Mouse (Mus musculus) erythroblast, adult 5-6 weeks (primary cell): Measurements from ENCODE around the gene Oit1. TPM values are rescaled to one million over a fixed set of nuclear protein-coding genes. Genes with fewer than 3 reads are reported as not detected.

Source experiments
- ATAC-seq: replicated peaks from 2 replicates; pipeline ENCODE4 v1.8.0; 2016; ENCODE audit warnings: moderate number of reproducible peaks, mild to moderate bottlenecking, moderate TSS enrichment, inconsistent platforms; ENCODE audit not compliant: poor library complexity, low FRiP score, severe bottlenecking
- total RNA-seq, 2 experiments: library from RNA; stranded (forward) in 1 of 2; stranded (reverse) in 1 of 2; fragments of 150-400 nt in 1 of 2; fragments of 200-764, 138-1000 nt in 1 of 2; gene quantifications; 2 replicates each; pipeline versions ENCODE4 v1.2.3 to v1.2.4; 2015 to 2017; ENCODE audit warnings: low replicate concordance in 2 of 2

Gene Oit1
- total RNA-seq (2015; ENCODE audit: low replicate concordance): not detected in 2 replicates
- not detected in 2 replicates for total RNA-seq (2017; ENCODE audit: low replicate concordance)

DNA sequence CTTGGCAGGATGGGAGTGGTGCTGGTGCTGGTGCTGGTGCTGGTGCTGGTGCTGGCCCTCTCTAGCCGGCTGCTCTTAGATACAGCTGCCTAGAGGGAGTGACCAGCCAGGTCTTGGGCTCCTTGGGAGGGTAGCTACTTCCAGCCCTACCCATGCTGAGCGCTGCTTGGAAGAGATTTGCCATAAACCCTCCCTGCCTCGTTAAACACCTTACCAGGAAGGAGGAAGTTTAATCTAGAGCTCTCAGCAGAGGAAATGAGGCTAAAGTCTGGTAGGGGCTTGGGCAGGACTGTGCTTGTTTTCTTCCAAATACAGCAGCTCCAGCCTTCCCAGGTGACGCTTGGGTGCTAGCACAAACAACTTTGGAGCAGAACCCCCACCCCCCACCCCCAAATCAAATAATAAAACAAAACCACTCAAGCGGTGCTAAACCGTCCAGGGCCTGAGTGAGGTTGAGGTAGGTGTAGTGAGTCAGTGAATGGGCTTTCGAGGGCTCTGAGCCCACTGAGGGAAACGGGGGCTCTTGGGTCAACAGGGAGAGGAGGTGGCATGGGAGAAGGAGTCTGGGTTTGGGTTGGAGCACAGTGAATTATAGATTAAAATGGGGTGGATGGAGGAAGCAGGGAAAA is at the start of gene Oit1:
TSS of gene Oit1 (minus strand) at position 70 of the 629 bp plus-strand sequence.
- no peak for ATAC-seq

DNA sequence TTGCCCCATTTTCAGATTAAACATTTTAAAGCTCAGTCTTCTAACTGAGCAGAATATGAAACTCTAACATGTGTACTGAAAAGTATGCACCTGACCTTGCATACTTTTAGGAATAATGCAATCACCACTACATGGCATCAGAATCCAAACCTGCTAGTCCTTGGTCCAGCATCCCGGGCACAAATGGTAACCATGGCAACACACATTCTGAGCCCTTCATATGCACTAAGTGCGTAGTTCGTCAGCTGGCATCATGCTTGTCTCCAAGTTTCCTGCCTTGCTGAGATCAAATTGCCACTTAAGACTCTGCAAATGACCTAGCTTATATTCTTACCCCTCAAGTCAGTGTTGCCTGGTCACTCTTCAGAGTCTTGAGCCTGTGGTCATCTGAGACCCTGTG is 44.3 kb upstream of the Oit1 start:
- ATAC-seq: no peak

DNA sequence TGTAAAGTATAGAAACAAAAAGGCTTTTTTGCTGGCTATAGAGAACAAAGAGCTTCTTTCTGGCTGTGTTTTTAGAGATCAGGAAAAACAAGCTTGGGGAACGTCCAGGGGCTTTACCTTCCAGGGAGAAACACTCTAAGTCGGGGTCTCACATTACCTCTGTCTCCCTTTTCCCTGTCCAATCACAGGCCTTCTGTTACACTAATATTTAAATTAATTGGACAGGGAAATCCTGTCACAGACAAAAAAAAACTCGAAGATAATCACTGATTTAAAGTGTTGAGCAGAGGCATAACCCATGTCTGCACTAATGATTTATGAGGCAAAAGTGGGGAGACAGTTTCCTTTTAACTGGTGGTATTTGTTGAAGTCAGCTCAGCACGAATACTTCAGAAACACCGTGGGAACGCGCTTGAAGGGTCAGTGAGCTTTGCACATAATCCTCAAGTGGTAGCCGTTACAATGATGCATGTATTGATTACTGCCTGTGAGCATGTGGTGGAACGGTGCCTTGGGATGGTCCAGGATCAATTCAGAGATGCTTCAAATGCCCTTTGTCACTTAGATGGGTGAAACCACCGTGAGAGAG is 42.7 kb upstream of the Oit1 start:
- no peak for ATAC-seq

DNA sequence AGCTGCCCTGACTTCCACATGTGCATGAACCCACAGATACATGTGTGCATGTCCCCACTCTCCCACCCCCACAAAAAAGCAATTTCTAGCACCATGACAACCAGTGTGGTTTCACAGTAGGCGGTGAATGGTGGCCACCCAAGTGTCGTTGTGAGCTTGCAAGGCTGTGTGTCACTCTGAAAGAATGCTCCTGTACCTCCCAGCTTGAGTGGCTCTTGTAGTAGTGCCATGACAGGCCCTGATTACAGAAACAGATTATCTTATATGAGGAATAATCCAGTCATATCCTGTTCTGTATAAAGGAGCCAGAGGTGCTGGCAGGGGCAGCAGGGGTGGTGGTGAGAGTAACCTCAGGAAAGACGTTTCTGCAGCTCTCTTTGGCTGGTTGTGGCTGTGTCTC is 40.1 kb upstream of the Oit1 start:
- ATAC-seq: no peak

GRCm38 (mm10) chr14:8405946-8406345 is 27.4 kb upstream of the Oit1 start:
- ATAC-seq: no peak

DNA sequence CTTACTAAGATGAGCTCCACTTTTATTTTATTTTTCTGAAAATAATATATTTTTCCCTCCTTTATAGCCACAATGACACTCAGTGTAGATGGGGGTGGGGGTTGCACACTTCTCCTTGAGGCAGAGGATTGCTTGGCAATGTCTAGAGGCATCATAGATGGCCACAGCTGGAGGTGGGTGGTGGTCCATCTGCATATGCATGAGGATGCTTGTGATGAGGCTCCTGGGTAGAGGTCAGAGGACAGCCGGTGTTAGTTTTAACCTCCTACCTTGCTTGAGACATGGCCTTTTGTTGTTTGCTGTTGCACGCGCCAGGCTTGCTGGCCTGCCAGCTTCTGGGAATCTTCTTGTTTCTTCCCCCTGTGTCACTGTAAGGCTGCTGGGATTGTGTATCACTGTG is 24.8 kb upstream of the Oit1 start:
- no peak for ATAC-seq

DNA sequence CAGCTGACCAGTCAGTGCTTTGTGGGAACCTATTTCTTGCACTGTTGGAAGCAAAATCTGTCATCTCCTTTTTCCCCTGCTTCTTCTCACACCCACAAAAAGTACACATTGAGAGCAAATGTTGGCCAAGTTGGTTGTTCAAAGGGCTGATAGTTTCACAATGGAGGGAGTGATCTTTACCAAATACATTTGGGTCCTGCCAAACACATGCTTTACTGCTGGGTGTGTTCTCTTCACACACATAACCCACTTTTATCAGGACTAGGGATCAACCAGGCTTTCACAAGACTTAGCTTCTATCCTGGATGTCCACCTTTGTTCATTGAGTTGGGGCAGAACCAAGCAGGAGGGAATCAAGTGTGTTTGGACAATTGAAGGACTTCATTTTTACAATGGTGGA is 20.0 kb upstream of the Oit1 start:
- ATAC-seq: no peak

GRCm38 (mm10) chr14:8395690-8396287 is 17.2 kb upstream of the Oit1 start:
- no peak for ATAC-seq

DNA sequence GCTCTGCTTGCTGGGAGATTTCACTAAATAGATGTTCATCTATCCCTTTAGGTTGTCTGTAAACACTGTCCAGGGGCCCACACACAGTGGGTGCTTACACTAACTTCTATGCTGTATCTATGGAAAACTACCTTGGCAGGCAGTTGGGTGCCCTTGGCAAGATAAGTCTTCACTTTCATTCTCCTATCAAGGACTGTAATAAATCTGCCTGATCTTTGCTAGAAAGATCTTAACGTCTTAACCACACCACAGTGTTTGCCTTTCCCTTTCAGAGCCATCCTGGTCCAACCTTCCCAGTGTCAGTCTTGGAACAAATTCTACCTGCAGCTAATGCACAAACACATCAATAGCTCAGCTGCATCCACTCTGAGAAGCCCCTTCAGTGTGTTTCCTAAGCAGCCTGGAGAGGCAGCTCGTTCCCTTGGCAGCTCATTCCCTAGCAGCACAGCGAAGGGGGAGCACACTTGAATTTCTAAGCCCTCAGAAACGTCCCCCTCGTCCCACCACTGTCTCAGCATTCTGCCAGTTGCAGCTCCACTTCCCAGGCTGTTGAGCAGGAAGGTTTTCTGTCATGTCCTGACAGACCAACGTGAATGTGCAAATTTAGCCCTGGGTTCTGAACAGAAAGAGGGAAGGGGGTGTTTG is 13.7 kb upstream of the Oit1 start:
- ATAC-seq: no peak

DNA sequence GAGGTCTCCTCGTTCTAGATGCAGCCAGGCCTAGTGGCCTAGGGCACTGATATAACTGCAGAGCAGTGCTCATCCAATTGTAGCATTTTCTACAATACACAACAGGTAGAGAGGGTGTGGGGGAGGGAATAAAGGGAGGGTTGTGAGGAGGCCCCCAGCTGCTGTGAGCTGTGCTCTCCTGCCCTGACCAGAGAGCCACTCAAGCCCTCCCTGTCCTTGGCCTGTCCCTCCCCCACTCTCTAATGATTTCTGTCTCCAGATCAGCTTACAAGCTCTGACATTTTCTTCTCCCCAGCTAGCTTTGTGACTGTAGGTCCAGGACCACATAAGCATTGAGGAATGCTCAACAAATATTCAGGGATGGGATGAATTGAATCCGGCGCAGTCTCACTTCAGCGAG is 9.2 kb downstream of the Oit1 start:
- ATAC-seq: no peak

DNA sequence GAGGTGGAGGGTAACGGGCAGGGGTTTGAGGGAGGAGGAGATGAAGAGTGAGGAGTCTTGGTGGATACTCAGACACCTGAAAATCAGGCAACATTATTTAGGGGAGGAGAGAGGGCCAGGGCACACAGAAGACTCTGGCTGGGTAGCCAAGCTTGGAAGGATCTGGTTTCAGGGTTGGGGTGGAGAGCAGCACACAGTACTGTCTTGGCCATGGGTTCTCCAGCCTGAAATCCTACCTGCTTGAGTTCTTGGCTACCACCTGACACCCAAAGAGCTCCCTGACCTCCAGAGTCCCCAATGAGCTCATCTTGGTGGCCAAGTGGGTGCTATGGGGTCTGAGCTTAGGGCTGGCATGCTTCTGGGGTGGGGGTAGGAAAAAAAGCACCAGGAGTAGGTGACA is 9.7 kb downstream of the Oit1 start:
- no peak for ATAC-seq

DNA sequence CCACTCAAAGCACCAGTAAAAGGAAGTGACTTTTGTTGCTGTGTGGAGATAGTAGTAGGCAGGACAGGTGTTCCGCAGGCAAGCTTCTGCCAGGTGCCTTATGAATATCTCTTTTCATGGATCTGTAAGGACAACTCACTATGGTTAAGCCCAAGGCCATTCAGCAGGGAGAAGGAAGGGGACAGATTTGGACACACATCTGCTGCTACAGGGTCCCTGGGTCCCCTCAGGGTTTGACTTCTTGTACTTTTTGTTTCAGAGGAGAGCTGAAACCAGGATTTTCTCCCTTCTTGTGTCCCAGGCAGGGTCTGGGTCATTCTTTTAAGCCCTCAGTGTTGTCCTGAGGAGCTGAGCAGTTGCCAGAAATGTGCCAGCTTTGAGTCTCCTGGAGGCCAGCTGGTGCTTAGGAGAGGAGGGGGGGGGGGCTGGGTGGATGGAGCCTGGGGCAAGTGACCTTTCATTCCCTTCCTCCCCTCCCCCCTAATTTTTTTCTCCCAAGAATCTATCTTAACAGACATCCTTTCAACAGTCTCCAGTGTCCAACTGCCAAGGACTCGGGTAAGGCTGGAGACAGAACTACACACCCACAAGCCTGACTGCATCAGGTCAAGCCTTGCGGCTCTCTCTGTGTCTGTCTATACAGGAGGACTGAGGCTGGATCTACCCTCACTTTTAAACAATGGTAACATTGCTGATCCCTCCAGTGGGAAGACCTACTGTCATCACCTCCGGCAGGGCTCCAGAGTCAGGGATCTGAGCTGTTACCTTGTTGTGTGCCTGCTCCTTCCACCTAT is 10.6 kb downstream of the Oit1 start:
- no peak for ATAC-seq

DNA sequence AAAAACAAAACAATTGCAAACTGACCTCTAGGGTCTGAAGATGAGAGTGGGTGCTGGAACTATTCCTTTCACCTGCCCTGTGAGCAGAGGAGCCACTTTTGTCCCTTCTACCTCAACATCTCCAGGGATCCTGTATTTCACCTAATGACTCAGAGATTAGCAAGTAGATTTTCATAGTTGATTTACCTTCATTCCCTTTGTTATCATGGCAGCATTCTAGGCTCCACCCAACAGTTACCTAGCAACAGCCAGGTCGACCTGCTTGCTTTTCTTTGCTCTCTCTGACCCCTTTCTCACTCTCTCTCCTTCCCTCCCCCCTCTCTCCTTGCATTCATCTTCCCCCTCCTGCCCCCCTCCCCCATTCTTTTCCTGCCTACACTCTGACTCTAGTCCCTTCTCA is 11.4 kb downstream of the Oit1 start:
- no peak for ATAC-seq

GRCm38 (mm10) chr14:8365833-8366232 is 12.7 kb downstream of the Oit1 start:
- no peak for ATAC-seq

DNA sequence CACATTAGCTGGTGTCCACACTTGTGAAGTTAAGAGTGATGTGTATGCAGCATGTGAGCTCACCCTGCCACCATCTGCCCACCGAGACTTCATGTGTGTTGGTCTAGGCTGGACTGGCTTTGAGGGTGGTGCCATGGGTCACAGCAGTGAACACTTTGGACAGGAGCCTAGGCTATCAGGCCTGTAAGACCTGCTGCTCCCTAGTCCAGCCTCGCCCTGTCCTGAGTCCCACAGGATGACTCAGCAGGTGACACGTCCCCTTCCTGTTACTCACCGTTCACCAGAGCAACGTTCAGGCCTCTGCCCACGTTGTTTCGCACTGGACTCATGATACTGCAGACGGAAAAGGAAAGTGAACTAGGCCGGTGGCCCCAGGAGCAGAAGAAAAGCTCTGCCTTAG is 21.7 kb downstream of the Oit1 start:
- no peak for ATAC-seq

- no peak for ATAC-seq
These were observed 22.5 kb downstream of the Oit1 start for GRCm38 (mm10) chr14:8355999-8356501.

GRCm38 (mm10) chr14:8348927-8349326 is 29.6 kb downstream of the Oit1 start:
- no peak for ATAC-seq

DNA sequence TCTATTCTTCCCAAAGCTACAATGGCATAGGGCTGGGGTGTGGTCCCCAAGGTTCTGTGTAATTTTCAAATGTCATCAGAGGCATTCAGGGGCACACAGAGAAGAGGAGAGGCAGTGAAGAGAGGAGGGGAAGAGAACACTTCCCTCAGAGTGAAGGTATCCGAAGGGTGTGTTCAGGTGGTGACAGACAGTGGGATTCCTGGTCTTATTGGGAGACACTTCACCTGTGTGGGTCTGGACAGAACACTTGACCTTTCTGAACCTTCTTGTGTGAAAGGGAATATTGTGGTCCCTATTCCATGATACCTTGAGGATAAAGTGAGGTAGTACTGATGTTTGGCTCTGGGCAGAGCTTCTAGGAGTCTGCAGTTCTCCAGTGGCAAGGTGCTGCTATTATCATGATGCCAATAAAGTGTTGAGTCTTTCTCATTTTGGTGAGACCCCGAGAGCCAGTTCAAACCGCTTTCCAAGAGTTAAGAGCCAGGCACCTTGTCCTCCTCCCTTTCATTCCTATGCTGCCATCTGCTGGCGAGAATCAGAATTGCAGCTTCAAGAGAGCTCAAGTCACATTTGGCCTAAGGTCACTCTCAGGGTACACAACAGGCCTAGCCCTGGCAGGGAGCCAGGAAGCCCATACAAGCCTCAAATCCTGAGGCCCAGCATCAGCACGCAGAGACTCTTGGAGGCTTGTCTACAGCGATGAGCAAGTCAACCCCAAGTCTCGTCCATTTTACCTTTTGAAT is 32.1 kb downstream of the Oit1 start:
- ATAC-seq: peak; percentile 76

DNA sequence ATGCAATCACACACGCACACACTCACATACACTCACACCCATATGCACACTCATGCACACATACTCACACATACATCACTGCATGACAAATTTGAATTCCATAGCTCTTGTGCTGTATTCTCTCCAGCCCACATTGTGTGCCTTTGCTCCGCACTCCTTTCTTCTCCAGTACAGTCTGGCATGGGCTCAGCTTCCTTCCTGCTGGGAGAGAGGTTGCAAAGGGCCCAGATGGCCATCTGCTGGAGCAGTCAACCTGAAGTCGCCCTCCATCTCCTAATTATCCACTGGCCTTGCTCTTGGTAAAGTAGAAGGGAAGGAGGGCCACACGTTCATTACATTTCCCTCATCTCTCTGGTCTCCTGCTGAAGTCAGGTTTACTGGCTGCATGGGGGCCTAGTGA is 33.0 kb downstream of the Oit1 start:
- ATAC-seq: no peak
